Mouse (Mus musculus) heart, embryonic 11.5 days (tissue): ENCODE results near the gene Nipsnap1. TPM values are rescaled to one million over a fixed set of nuclear protein-coding genes. Genes with fewer than 3 reads are reported as not detected.

Experiments
- ATAC-seq: fragments of 200-750 bp; cut with Nextera tagmentation; replicated peaks from 2 replicates; pipeline ENCODE4 v1.8.0; 2017; ENCODE audit warnings: moderate library complexity; ENCODE audit not compliant: insufficient number of reproducible peaks, low FRiP score, low TSS enrichment
- H3K27ac ChIP-seq: fragments of 300-500 bp; sonication (generic); 2 replicates; pipeline ENCODE4 v1.5.1; 2014; ENCODE audit warnings: mild to moderate bottlenecking, low read depth, low read length
- H3K27me3 ChIP-seq: fragments of 300-500 bp; sonication (generic); 2 replicates; pipeline ENCODE4 v1.6.1; 2014; ENCODE audit warnings: mild to moderate bottlenecking, low read length, mixed read lengths; ENCODE audit not compliant: control insufficient read depth, insufficient read depth
- H3K36me3 ChIP-seq: fragments of 300-500 bp; sonication (generic); 2 replicates; pipeline ENCODE4 v1.6.1; 2014; ENCODE audit warnings: mild to moderate bottlenecking, low read length, moderate library complexity, mixed read lengths; ENCODE audit not compliant: control insufficient read depth, insufficient read depth
- H3K4me1 ChIP-seq: fragments of 300-500 bp; sonication (generic); 2 replicates; pipeline ENCODE4 v1.6.1; 2014; ENCODE audit warnings: low read length; ENCODE audit not compliant: control insufficient read depth, insufficient read depth
- H3K4me2 ChIP-seq: fragments of 300-500 bp; sonication (generic); 2 replicates; pipeline ENCODE4 v1.6.1; 2014; ENCODE audit warnings: mild to moderate bottlenecking, moderate library complexity
- H3K4me3 ChIP-seq: fragments of 300-500 bp; sonication (generic); 2 replicates; pipeline ENCODE4 v1.5.1; 2014; ENCODE audit warnings: low read depth, low read length
- H3K9ac ChIP-seq: fragments of 300-500 bp; sonication (generic); 2 replicates; pipeline ENCODE4 v1.6.1; 2014; ENCODE audit warnings: mild to moderate bottlenecking, low read depth, low read length, moderate library complexity
- H3K9me3 ChIP-seq: fragments of 300-500 bp; sonication (generic); replicated peaks from 2 replicates; pipeline ENCODE4 v1.6.1; 2016; ENCODE audit warnings: low read length; ENCODE audit not compliant: control insufficient read depth
- WGBS: fragments of 180-500 bp; shearing (Covaris S2); extraction: QIAGEN DNeasy Blood & Tissue Kit; methylation state at CpG from one replicate; pipeline ENCODE4 v1.1.7; 2014; ENCODE audit not compliant: insufficient replicate concordance; 5-methylcytosine and 5-hydroxymethylcytosine counted together
- polyA plus RNA-seq: library from polyadenylated mRNA; unstranded; fragments of >200 nt; fragmentation: Nextera tagmentation; extraction: Ambion mirVana; gene quantifications from 2 replicates; pipeline ENCODE4 v1.2.1, GENCODE M21; 2014

Nipsnap1 gene
- polyA plus RNA-seq, 1 experiment from 2014 or later = 34.7 TPM

DNA sequence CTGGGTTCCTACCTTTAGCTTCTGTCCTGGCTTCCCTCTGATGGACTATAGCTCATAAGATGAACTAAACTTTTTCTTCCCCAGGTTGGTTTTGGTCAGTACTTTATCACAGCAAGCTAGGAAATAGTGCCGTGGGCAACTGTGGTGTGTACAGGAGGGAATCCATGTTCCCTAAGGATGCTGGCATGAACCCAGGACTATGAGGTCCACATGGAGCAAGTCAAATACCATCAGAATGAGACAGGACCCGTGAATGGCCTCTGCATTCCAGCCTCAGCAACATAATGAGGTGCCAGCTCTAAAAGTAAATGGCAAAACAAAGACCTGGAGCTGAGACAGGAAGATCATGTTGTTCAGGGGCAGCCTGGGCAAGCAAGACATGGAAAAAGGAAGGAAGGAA lies 15.3 kb upstream of the Nipsnap1 start:
- Histone ChIP-seq H3K36me3 (no peaks in the 10 kb centered on the region), H3K9me3 (no peaks in the 10 kb centered on the region), H3K4me3 (no peak overlapping the region), H3K4me2 (no peak overlapping the region), H3K27ac (no peak overlapping the region), H3K9ac (no peak overlapping the region), H3K4me1 (no peaks in the 10 kb centered on the region), H3K27me3 (no peaks in the 10 kb centered on the region)
- no peak for ATAC-seq
- WGBS = 61% methylated on average over 2 of the region's 2 CpGs

DNA sequence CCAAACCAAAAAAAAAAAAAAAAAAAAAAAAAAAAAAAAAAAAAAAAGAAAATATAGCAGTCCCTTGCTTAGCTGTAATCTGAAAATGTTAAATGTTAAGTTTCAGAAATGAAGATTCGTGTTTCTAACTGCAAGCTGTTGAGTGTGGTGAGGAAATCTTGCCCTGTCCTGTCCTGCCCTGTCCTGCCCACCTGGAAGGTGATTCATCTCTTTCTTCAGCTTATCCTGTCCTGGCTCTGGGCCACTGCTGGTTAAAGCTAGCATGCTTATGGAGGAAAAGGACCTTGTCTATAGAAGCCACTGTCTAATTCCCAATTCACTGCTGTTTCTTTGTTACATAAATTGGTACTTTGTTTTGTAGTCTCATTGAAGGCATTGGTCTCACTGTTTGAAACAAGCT lies 12.8 kb upstream of the Nipsnap1 start:
- Histone ChIP-seq H3K27me3 (no peaks in the 10 kb centered on the region), H3K4me3 (no peak overlapping the region), H3K9ac (no peak overlapping the region), H3K9me3 (no peaks in the 10 kb centered on the region), H3K36me3 (no peaks in the 10 kb centered on the region), H3K27ac (no peak overlapping the region), H3K4me1 (no peaks in the 10 kb centered on the region), H3K4me2 (no peak overlapping the region)
- WGBS = 49% methylated on average over 1 of the region's 1 CpGs
- ATAC-seq = no peak

- Histone ChIP-seq H3K9me3 (no peaks in the 10 kb centered on the region), H3K4me2 (no peak overlapping the region), H3K9ac (no peak overlapping the region), H3K4me1 (no peaks in the 10 kb centered on the region), H3K27me3 (no peaks in the 10 kb centered on the region), H3K4me3 (no peak overlapping the region), H3K27ac (no peak overlapping the region), H3K36me3 (no peaks in the 10 kb centered on the region)
- ATAC-seq = no peak
- 53% methylated on average over 11 of the region's 11 CpGs for WGBS
Measured at GRCm38 (mm10) chr11:4861816-4862604, 11.7 kb upstream of the Nipsnap1 start.

DNA sequence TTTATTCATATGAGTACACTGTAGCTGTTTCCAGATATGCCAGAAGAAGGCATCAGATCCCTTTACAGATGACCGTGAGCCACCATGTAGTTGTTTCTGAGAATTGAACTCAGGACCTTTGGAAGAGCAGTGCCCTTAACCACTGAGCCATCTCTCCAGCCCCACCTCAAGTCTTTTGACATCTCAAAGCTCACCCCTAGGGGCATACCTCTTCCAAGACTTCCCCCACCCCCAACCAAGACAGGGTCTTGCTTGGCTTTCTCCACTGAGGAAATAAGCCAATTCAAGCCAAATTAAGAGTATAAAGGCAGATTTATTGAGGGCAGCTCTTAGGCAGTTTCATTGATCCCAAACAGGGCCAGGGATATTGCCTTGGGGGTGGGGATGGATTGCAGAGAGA lies 11.0 kb upstream of the Nipsnap1 start:
- ATAC-seq = no peak

DNA sequence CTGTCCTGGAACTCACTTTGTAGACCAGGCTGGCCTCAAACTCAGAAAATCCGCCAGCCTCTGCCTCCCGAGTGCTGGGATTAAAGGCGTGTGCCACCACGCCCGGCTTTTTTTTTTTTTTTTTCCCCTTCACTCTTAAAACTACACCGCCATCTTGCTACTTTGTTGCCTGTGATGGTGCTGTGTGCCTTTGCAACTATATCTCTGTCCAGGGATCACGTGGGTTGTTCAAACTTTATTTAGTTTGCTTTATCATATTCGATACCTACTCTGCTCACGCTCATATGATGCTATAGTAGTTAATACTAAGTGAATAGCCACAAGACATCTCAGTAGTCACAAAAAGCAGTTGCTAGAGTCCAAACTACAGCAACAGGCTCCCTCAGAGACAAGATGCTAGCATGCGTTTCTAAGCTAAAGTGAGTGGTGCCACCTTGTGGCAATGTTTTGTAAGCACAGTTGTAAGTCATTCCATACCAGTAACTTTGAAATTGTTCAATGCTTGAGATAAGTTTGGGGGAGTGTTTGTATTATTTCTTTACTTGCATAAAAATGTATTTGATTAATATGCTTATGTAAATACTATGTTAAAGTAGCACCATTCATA lies 8.0 kb upstream of the Nipsnap1 start:
- no peaks in the 10 kb centered on the region for H3K36me3 ChIP-seq
- no peaks in the 10 kb centered on the region for H3K27me3 ChIP-seq
- no peak overlapping the region for H3K9ac ChIP-seq
- no peak for ATAC-seq
- no peaks in the 10 kb centered on the region for H3K4me1 ChIP-seq
- H3K9me3 ChIP-seq = no peaks in the 10 kb centered on the region
- no peak overlapping the region for H3K4me3 ChIP-seq
- H3K4me2 ChIP-seq = no peak overlapping the region
- no peak overlapping the region for H3K27ac ChIP-seq
- 29% methylated on average over 10 of the region's 10 CpGs for WGBS

More for the DNA sequence above, 11.0 kb upstream of the Nipsnap1 start:
- Histone ChIP-seq H3K27me3 (no peaks in the 10 kb centered on the region), H3K4me1 (no peaks in the 10 kb centered on the region), H3K4me3 (no peak overlapping the region), H3K27ac (no peak overlapping the region), H3K36me3 (no peaks in the 10 kb centered on the region), H3K4me2 (no peak overlapping the region), H3K9me3 (no peaks in the 10 kb centered on the region), H3K9ac (no peak overlapping the region)
- 94% methylated on average over 1 of the region's 1 CpGs for WGBS

- no peak overlapping the region for H3K27ac ChIP-seq
- 6% methylated on average over 10 of the region's 10 CpGs for WGBS
- H3K4me1 ChIP-seq = peaks cover 3% of the 10 kb centered on the region; the same call in 1 of the 2 replicates
- H3K4me3 ChIP-seq = peak overlapping the region; percentile 51
- peak overlapping the region; percentile 61; the same call in 1 of the 2 replicates for H3K9ac ChIP-seq
- peak overlapping the region; percentile 74 for H3K4me2 ChIP-seq
- ATAC-seq = no peak
- H3K9me3 ChIP-seq = no peaks in the 10 kb centered on the region
- peaks cover 2% of the 10 kb centered on the region for H3K36me3 ChIP-seq
- no peaks in the 10 kb centered on the region for H3K27me3 ChIP-seq
Measured at GRCm38 (mm10) chr11:4874551-4874950, 800 bp downstream of the Nipsnap1 start.

DNA sequence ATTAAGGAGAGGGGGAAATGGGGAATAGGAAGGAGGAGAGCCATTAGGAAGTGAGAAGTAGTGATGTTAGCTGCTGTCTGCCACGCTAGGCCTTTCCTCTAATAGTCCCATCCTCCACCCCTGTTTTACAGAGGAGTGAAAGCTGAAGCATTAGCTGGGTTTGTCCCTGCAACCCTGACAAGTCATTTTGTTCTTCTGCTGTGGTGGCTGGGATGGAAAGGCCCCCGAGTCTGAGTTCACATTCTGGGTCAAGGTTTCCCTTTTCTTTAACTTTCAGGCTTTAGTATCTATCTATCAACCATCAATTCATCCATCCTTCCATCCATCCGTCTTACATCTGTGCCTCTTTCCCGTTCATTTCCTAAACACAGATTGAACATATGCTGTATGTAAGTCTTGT lies 7.3 kb downstream of the Nipsnap1 start:
- Histone ChIP-seq H3K9me3 (no peaks in the 10 kb centered on the region), H3K4me1 (peaks cover 5% of the 10 kb centered on the region), H3K27ac (no peak overlapping the region), H3K9ac (no peak overlapping the region), H3K27me3 (no peaks in the 10 kb centered on the region), H3K4me3 (no peak overlapping the region), H3K36me3 (peaks cover 2% of the 10 kb centered on the region), H3K4me2 (no peak overlapping the region)
- ATAC-seq = no peak
- WGBS = 75% methylated on average over 4 of the region's 4 CpGs

DNA sequence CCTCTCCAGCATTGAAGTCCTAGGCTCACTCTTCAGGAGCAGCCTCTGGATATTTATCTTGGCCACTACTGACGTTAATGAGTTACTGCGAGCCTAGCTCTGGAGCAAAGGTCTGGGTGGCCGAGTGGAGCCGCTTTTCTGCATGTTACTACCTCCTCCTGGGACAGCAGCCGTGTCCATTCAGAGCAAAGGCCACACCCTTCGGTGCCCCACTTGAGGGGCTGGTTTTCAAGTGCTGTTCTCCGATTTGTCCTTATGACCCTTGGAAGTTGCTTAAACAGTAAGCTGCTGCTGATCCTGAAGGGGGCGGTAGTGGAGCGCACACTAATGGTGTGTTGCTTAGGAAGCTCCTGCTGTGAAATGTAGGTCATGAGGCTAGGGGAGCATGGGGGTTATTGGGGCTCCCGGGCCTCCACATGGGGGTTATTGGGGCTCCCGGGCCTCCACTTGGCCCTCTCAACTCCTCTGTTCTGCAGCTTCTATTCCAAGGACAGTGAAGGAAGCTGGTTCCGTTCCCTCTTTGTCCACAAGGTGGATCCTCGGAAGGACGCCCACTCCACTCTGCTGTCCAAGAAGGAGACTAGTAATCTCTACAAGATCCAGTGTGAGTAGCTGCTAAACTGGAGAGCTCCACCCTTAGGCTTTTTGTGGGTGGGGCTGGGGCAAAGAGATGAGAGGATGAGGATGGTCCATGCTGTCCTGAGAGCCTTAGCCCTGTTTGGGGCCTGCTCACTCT lies 9.3 kb downstream of the Nipsnap1 start:
- no peak for ATAC-seq

More for the DNA sequence above, 9.3 kb downstream of the Nipsnap1 start:
- no peak overlapping the region for H3K4me3 ChIP-seq
- H3K4me2 ChIP-seq = peak overlapping the region; percentile 37
- no peak overlapping the region for H3K9ac ChIP-seq
- 41% methylated on average over 14 of the region's 14 CpGs for WGBS
- H3K27ac ChIP-seq = no peak overlapping the region
- H3K36me3 ChIP-seq = no peaks in the 10 kb centered on the region
- H3K9me3 ChIP-seq = no peaks in the 10 kb centered on the region
- H3K4me1 ChIP-seq = peaks cover 5% of the 10 kb centered on the region
- H3K27me3 ChIP-seq = no peaks in the 10 kb centered on the region
